Mouse (Mus musculus) spleen, postnatal 4 days (tissue): Measurements from ENCODE around the gene Castor2.

Experiments used
- DNase-seq, 2 experiments: peaks; one replicate each; pipeline ENCODE4 v3.0.0; 2022; ENCODE audit warnings: low spot score in 2 of 2

Gene Castor2

DNA sequence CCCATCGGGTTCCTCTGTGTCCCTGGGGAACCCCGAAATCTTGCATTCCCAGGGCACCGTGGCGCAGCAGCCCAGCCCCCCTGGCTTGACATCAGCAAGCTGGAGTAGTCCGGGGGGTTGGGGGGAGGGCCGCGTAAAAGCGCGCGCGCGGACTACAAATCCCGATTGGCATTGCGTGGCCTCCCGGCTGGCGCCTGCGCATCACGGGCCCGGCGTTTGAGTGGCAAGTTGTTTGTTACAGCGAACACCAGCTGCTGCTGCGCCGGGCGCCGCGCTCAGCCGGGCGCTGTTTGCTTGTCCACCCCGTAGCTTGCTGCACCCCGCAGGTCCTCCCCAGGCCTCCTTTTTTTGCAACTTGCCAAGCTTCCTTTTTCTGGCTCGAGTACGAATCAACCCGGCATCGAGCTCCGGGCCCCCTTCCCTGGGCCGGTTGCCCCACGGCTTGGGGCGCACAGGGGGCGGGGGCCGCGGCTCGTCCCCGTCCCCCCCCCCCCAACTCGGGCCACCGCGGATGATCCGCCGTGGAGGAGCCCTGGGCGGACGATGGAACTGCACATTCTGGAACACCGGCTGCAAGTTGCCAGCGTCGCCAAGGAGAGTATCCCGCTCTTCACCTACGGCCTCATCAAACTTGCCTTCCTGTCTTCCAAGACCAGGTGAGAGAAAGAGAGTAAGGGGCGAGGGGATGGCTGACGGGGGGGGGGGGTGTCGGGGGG is at the start of gene Castor2:
Castor2 (plus strand) TSS at position 216 of the 716 bp plus-strand sequence.
- peak; percentile 79 to 89 for DNase-seq

DNA sequence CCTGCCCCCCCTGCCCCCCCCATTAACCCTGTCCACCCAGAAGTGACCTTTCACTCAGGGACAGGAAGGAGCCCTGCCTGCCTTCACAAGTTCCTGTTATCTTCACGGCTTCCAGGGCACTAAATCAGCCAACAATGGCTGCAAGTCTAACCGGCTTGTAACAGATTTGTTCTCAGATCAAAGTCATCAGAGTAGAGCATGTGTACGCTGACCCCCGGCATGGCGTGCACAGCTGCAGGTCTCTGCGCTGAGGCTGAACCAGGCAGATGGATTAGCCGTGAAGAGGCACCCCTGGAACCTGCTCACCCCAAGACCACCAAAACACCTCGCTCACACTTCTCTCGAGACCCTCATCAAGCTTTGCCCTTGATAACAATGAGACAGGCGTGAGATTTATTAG is 48.8 kb upstream of the Castor2 start:
- no peak for DNase-seq

DNA sequence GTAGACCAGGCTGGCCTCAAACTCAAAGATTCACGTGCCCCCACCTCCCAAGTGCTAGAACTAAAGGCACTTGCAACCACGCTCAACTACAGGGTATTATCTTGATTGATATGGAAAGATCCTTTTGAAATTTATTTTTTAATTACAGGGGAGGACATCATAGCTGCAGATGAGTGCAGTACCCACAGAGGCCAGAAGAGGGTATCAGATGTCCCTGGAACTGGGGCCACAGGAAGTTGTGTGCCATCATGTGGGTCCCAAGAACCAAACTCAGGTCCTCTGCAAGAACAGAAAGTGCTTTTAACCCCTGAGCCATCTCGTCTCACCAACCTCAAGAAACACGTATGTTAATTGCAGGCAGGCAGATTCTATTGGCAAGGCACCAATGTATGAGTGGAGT is 46.9 kb upstream of the Castor2 start:
- DNase-seq: no peak

DNA sequence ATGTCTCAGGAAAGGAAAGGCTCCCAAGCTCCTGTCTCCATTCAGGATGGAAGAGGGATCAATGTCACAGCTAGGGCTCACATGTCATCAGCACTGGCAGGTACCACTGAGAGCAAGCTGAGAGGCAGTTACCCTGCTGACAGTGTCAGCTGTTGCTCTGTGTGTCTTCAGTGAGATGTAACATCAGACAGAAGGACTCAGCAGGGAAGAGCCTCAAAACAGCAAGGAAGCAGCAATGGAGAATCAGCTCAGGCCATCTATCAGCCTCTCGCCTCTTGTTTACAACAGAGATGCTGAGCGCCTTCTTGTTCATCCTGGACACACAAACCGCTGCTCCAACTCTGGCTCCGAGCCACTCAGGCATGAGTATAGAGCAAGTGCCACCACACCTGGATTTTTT is 45.0 kb upstream of the Castor2 start:
- DNase-seq: no peak

DNA sequence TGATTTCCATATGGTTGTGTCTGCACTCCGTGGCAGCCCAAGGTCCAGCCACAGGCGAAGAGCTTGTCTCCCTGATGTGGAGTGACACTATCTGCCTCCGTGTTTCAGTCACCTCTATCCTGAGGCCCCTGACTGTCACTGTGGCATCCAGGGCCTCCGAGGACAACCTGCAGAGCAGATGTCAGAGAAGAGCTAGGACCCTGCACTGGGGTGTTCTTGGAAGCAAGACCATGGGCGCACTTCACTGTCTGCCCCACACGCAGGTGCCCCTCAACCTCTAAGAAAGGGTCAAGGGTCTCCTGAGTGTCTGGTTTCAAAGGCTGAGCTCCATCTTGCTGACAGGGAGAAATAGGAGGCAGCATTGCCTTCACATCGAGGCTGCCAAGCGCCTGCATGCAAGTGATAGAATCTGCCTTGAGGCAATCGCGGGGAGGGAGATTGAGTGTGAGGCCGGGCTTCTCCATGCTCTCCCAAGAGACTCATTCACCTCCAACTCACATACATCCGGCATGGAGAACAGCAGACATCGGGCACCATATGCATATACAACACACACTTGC is 40.6 kb upstream of the Castor2 start:
- no peak for DNase-seq

DNA sequence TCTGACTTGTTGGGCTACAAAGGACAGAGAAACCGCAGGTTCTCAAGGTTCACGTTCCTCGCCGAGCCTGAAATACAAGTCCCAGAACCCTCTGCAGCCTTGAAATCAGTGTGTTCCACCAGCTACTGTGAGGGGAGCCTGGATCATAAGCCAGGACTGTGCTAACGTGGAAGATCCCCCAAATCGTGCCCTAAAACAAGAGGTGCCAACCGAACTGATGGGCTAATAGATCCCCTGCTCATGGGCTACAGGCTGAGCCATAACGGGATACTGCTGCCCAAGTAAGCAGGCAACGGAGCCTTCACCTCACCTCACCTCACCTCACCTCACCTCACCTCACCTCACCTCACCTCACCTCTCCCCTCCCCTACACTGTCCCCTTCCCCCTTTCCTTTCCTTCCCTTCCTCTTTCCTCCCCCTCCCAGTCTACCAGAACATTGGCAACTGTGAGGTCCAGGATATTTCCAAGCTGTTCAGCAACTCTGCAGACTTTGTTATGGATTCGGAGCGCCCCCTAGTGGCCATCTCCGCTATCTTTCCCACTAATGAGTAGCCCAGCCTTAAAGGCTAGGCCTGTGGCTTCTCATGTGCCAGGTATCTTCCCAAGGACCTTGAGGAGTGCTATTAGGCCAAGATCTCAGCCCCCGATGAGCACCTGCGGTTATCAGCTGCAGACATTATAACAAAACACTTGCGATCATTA is 36.0 kb upstream of the Castor2 start:
- peak; percentile 39 to 83 for DNase-seq

DNA sequence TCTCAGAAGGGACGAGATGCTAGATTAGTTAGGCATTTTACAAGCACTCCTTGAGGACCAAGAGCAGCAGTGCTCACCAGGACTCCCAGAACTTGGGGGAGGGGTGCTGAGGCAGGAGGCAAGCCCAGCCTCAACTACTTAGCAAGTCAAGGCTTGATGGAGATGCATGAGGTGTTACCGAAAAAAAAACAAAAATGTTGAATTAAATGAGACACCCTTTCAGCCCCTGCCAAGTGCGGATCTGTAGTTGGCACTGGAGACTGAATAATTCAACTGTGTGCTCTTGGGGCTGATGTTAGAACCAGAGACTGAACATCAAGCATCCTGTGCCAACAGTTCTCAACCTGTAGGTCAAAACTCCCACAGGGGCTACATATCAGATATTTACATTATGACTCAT is 33.2 kb upstream of the Castor2 start:
- no peak for DNase-seq

GRCm38 (mm10) chr5:134067924-134068323 is 31.6 kb upstream of the Castor2 start:
- no peak for DNase-seq

GRCm38 (mm10) chr5:134073512-134074041 is 25.9 kb upstream of the Castor2 start:
- DNase-seq: no peak

DNA sequence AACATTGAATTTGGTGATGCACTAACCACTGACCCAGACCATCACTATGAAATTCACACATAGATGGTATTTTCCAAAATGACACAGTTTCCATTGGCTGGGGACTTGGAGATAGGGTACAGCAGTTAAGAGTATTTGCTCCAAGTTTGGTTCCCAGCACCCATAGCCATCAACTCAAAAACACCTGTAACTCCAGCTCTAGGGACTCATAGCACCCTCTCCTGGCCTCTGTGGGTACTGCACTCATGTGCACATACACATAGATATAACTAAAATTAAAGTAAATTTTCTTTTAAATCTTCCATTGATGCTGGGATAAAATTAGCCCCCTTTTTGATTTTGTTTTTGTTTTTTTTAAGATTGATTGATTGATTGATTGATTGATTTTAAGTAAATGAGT is 25.1 kb upstream of the Castor2 start:
- DNase-seq: no peak

DNA sequence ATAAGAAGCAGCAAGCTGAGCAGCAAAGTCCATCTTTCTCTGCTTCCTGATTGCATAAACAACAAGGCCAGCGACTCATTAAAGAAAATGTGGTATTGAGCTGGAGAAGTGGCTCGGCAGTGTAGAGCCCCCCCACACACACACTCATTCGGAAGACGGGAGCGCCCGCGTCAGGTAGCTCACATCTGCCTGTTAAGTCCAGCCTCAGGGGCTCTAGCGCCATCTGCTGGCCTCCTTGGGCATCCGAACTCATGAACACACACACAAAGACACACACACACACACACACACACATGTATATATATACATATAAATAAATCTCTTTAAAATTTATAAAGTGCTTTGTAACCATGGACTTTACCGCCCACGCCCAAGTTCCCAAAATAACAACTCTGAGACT is 23.3 kb upstream of the Castor2 start:
- no peak for DNase-seq

DNA sequence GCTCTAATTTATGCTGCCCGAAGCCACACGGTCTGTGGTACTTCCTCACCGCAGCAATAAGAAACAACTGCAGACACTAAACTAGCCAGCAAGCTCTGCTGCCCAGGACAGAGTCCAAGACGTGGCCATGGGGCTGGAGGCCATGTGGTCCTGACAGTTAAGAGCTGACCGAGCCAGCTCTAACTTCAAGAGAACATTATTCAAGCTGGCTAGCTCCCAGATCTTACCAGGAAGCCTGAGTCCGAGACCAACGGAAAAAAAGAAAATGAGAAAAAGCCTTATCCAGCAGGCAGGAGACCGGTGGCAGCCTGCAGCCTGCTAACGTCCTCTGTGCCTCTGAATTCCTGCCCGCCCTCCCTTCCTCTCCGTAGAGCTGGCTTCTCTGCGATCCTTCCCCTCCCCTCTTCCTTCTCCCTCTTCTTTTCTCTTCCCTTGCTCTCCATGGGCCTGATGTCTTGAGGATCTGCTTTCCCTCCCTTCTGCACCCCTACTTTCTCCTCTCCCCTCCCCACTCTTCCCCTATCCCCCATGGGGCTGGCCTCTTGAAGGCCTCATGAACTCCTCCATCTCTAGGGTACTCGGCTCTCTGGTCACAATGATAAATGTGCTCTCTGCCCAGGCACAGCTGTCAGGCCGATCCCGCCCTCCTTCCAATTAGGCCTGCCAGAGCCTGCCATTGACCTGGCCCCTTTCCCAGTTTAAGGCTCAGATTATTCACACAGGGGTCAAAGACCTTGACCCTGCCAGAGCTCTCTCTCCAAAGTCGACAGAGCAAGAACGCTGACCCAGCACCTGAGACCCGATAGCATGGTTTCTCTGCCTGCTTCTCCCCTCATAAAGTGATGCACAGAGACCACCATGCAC is 18.6 kb upstream of the Castor2 start:
- DNase-seq: no peak

DNA sequence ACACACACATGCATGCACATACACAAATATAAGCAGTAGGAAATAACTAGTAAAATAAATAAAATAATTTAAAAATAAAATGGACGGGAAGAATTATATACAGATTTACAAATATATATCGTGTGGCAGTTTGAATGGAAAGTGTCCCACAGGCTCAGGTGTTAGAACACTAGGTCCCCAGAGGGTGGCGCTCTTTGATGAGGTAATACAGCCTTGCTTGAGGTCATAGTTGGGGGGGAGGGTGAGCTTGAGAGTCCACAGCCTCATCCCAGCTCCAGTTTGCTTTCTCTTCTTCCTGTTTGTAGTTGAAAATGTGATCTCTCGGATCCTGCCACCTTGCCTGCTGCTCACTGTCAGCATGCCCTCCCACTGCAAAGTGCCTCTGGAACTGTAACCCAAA is 14.3 kb upstream of the Castor2 start:
- DNase-seq: no peak

GRCm38 (mm10) chr5:134085887-134086639 is 13.4 kb upstream of the Castor2 start:
- DNase-seq: no peak

DNA sequence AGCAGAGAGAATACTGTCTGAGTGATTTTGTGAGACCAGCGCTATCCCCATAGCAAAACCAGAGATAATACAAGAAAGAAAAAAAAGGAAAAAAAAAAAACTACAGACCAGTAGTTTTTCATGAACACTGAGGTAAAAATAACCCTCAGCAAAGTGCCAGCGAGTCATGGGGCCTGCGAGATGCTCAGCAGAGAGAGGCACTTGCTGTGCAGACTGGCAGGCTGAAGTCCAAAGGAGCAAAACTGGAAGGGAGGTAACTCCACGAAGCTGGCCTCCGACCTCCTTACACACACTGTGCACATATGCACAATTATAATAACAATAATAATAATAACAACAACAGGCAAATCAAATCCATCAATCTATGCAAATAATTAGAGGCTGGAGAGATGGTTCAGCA is 12.3 kb upstream of the Castor2 start:
- no peak for DNase-seq

DNA sequence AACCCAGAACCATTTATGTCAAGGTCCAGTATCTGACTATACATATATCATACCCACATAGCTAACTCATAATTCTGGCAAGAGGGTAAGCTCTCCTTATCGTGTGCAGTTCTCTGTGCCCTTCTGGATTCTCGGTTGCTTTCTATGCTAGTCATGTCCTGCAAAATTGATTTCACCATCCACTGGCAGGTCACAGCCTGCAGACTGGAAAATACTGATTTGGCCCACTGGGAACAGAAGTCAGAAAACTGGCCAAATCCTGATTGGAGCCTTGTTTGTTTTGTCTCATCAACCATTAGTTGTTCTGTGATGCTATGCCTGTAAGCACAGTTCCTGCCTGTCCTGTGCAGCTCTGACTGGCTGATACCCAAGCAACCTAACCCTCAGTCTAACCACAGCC is 3.7 kb upstream of the Castor2 start:
- DNase-seq: no peak

GRCm38 (mm10) chr5:134098341-134098902 is 1.1 kb upstream of the Castor2 start:
- no peak for DNase-seq

- DNase-seq: no peak
Measured at GRCm38 (mm10) chr5:134098976-134099375, 535 bp upstream of the Castor2 start.

DNA sequence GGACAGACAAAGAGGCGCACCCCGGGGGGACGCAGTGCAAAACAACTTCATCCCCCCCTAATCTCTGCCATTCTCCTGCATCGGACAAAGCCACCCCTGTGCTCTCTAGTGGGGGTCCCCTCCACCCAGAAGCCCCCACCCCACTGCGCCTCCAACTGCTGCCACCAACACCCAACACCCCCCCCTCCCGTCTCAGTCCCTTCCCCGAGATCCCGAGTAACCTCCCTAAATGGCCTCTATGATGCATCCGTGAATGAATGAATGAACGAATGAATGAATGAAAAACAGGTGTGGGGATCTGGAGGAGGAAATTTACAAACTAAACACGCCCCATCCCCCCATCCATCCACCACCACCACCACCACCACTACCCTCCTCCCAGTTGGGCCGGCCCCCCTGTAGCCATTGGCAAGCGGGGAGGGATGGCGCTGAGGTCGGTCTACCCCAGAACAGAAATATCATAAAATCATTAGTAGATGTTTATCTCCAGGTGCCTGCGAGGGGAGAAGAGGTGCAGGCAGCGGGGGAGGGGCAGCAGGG is 791 bp downstream of the Castor2 start:
- no peak for DNase-seq

DNA sequence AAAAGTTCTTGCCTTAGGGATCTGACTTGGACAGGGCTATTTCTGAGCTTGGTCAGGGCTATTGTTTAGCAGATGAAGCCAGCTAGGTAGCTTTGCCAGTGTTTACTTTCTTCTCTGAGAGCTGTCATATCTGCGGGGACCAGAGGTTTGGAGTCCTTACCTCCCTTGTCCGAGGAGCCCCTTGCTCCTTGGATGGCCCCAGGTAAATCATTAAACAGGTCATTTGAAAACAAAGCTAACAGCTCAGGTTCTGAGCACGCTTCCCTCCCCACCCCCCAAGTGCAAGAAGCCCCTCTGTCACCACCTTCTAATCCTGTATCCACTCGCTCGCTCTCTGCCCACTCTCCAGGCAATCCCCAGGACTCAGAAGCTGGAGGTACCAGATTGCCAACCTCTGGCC is 1.8 kb downstream of the Castor2 start:
- DNase-seq: no peak

DNA sequence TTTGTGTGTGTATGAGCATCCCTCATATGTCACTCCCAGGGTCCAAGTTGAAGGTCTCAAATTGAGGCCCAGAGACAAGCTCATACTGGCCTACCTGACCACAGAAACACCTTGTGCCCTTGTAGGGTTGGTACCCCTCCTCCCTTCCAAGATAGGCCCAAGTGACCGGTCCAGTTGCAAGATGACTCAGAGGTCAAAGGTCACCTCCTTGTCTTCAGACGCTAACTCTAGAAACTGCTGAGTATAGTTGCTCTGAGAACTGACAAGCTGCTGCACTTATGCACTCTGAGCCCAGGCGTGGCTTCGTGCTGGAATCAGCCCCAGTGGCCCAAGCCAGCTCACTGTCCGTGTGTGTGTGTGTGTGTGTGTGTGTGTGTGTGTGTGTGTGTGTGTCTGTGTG is 2.4 kb downstream of the Castor2 start:
- no peak for DNase-seq
